Mouse (Mus musculus) left cerebral cortex, postnatal 14 days (tissue): ENCODE results near the gene Cpeb4. TPM values are rescaled to one million over a fixed set of nuclear protein-coding genes. Genes with fewer than 3 reads are reported as not detected.

Experiments used
- DNase-seq, 2 experiments: peaks; one replicate each; pipeline ENCODE4 v3.0.0; 2021 to 2022; ENCODE audit warnings: low spot score in 2 of 2, mixed read lengths in 1 of 2
- intact Hi-C: fragments of 180-260 bp; cut with DNase I; formaldehyde crosslinking; loops from one replicate; pipeline ENCODE4 v1.15.1; 2025
- long read RNA-seq, 2 experiments: library from polyadenylated mRNA; stranded (forward); transcript quantifications; one replicate each; pipeline ENCODE4 v2.0.0; 2021
- total RNA-seq, 2 experiments: library from RNA; stranded (reverse); gene quantifications; 2 replicates each; pipeline ENCODE4 v1.2.3; 2021

The Cpeb4 gene
- 100 to 1,000 TPM; 146 to 152 TPM for total RNA-seq
- long read RNA-seq, experiment 1, full-length matches to known transcripts = 7 of 18 reads
- long read RNA-seq, experiment 1, partial matches to known transcripts = 0 of 18 reads
- long read RNA-seq, experiment 1, other reads (novel, unspliced or antisense) = 11 of 18 reads
- long read RNA-seq, experiment 2, full-length matches to known transcripts = 12 of 23 reads
- long read RNA-seq, experiment 2, partial matches to known transcripts = 9 of 23 reads
- long read RNA-seq, experiment 2, other reads (novel, unspliced or antisense) = 2 of 23 reads

DNA sequence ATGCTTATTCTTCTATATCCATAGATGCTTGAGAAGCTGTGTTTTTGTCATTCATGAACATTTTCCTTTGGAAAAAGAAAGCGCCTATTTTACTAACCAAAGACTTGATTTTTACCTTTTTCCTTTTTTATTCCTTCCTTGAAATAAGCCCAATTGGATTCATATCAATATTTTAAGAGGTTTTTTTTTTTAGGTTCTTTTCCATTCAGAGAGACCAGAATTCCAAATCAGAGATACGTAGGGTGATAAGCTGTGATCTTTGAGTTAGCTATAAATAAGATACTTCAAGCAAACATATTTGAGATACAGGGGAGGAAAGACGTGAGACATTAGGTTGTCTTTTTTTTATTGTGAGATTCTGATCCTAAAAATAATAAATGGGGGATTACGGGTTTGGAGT, at the start of gene Cpeb4:
Cpeb4 (plus strand) TSS at position 301 of the 400 bp plus-strand sequence.
- DNase-seq = no peak
- intact Hi-C loops = loop anchor here (5.0 to 10.0 kb wide), 3 partner anchors 63 to 195 kb away; no protein-coding TSS in a partner anchor

DNA sequence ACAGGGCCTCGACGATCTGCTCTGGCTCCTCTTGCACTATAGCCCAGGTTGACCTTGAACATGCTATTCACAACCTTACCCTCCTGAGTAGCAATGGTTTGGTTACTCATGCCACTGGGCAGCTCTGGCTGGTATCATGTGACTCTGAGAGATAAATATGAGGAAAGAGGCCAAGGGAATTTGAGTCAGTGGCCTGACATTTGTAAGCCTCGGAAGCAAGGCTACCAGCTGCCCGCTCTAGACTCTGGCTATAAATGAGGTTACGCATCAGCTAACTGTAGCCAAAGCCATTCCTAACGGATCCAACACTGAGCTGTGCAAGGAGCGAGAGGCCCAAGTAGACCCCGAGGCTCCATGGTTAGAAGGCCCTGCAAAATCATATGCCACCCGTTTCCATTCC, 49.5 kb upstream of the Cpeb4 start:
- DNase-seq = no peak
- intact Hi-C loops = no loop called here

DNA sequence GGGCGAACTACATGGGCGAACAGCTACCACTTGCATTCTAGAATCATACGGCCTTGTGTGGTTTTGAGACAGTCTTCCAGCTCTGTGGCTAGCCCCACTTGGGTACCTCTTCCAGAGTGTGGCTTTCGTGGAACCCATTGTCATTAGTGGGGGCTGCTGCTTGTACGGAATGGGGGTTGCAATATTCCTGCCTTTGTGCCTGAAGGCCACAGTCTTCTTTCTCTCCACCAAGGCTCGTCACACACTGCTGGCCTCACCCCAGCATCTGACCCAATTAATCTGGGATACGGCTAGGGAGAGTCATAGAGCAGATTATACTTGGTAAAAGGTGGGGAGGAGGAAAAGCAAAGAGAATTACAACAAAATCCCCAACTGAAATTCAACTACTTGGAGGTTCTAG, 48.5 kb upstream of the Cpeb4 start:
- no peak for DNase-seq
- intact Hi-C loops = no loop called here

- peak in 1 of 2 experiments; percentile 43 for DNase-seq
Measured at GRCm38 (mm10) chr11:31824504-31825166, 47.4 kb upstream of the Cpeb4 start.

DNA sequence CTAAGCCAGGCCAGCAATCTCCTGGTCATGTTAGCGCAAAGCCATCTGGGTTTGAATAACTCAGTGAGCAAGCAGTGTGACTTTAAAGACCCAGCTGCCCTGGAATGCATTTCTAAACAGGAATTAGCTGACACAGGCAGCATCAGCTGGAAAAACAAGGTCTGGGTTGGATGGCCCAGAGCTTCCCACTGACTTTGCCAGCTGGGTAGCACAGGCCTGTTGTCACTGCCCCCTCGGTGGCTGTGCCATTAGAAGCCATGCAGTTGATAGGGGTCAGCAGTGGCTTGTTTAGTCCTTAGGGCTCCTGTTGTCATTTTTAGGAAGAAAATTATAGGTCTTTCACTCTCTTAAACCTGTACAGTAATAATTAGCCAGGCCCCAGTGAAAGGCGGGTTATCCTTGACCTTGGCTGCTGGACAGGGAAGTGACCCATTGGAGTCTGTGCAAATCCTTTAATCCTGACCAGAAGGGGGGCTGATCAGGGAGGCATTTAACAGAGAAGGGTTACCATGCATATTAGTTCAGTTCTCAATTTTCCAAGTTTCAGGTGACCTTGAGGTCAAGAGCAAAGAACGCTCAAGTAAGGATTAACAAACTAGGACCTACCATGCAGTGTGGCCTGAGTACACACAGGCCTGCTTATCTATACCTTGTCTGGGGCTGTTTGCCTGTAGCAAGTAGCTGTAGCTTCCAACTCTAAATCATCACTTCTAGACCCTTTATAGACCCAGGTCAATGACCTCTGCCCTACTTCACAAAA, 43.8 kb upstream of the Cpeb4 start:
- intact Hi-C loops = no loop called here

More at GRCm38 (mm10) chr11:31824504-31825166, 47.4 kb upstream of the Cpeb4 start:
- intact Hi-C loops = no loop called here

GRCm38 (mm10) chr11:31828771-31829072, 43.3 kb upstream of the Cpeb4 start:
- DNase-seq = no peak
- intact Hi-C loops = no loop called here

More for the DNA sequence above, 43.8 kb upstream of the Cpeb4 start:
- no peak for DNase-seq

DNA sequence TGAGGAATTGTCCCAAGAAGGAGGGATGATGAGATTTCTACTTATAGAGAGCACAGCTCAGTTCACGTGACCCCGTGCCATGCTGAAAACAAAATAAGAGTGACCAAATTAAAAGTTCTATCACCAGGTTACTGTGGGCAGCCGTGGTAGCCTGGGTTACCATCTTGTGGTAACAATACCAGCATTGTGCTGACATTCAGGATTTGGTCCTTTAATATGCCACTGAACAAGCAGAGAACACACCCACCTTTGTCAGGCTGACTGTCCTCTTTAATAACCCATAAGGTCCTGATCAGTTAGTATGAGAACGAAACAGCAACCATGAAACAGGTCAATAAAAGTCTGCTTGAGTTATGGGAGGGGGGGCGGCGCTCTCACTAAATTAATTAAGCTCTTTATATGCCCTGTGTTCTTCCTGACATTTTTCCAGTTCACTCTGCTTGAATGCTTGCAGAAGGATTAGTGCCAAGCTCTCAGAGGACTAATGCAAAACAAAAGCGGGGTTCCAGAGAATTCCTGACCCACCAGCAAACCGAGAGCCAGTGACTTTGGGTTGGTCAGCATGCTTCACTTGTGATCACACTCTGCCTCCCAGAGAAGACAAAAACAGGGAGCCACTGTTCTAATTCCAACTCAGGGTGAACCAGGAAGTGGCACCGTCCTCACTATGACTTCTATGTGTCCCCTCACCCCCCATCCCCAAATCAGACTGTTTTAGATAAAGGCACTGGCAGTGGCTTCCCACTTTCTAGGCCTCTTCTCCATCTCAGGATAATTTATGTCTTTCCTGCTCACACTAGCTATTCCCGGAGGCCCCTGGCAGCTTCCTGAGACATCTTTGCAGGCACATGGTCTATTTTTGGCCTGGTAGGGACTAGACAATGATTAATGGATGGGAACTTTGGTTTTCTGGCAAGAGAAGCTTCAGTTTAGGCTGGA, 41.5 kb upstream of the Cpeb4 start:
- intact Hi-C loops = no loop called here

GRCm38 (mm10) chr11:31831451-31831850, 40.6 kb upstream of the Cpeb4 start:
- intact Hi-C loops = no loop called here
- no peak for DNase-seq

More for the DNA sequence above, 41.5 kb upstream of the Cpeb4 start:
- DNase-seq = peak in 1 of 2 experiments; percentile 58

DNA sequence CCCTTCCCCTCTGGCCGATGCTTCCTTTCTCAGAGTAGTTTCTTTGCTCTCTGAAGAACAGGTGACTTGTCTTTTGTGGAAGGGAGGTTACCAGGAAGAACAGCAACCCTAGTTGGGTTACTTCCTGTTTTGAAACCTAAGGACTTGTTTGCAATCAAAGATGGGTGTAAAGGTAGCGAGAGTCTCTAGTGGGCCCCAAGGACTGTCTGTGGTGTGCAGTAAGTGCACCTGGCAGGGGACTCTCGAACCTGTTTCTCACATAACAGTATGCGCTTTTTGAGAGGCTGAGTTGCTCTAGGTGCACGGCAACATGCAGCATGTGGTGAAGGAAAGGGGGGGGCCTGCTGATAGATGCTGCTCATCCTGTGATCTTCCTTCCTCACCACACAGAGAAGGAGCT, 40.0 kb upstream of the Cpeb4 start:
- DNase-seq = no peak
- intact Hi-C loops = no loop called here

GRCm38 (mm10) chr11:31832439-31832980, 39.5 kb upstream of the Cpeb4 start:
- intact Hi-C loops = no loop called here
- DNase-seq = no peak

DNA sequence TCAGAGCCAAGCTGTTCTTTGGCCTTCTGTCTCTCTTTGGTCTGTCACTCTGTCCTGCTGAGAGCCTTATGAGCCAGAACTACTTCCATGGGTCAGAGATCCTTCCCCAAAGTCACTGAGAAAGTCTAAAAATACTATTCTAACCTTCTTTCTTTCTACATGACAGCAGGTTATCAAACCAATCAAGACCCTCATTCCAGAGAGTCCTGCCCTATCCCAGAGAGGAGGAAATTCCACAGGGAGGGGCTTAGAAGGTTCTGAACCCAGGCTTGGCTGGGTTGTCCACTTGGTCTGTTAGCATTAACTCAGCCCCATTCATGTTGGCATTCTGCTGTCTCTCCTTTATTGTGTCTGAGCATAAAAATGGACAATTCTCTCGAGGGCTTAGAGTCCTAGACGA, 38.5 kb upstream of the Cpeb4 start:
- no peak for DNase-seq
- intact Hi-C loops = no loop called here

DNA sequence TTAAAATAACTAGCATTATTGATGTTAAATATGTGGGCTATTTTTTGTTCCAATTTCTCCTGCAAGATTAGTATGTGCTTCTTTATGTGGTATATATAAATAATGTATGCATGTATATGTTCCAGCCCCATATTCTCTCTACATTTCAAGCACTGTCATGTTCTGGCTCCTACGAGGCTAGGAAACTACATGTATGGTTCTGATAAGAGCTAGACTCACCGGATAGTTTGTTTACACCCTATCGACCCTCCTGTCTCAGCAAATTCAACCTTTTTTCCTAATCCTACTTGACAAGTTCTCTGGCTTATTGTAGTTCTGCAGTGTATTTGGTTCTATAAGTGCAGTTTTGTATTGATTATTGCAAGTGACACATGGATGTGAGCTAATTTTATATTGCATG, 36.7 kb upstream of the Cpeb4 start:
- intact Hi-C loops = no loop called here
- no peak for DNase-seq

DNA sequence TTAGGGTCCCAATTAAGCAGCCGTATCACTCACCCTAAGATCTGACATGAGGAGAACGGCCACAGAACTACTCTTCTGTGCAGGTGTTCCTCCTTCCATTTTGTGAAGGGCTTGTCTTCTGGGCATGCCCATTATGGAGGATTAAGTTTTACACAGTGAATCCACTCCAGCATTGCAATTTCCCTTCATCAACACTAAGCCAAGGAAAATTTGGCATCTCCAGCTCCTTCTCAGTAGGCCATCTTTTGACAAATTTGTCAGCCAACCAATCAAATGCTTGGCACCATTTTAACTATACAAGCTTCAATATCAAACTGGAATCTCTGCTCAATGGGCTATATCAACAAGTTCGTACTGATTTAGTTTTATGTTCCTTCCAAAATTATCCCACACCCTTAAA, 34.8 kb upstream of the Cpeb4 start:
- DNase-seq = no peak
- intact Hi-C loops = no loop called here

DNA sequence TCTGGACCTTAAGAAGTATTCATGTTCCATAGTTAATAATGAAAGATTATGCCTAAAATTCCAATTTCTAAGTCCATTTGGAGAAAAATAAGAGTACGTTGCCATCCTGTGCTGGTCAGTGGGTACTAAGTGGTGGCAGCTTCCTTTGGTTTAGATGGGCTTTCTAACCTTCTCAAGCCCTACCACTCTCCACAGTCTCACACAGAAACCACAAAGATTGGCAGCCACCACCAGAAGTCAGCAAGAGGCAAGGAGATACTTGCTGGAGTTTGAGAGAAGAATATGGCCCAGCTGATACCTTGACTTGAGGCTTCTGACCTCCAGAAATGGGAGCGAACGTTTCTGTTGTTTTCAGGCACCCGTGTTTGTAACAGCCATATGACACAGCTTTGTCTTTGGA, 34.3 kb upstream of the Cpeb4 start:
- intact Hi-C loops = no loop called here
- no peak for DNase-seq

DNA sequence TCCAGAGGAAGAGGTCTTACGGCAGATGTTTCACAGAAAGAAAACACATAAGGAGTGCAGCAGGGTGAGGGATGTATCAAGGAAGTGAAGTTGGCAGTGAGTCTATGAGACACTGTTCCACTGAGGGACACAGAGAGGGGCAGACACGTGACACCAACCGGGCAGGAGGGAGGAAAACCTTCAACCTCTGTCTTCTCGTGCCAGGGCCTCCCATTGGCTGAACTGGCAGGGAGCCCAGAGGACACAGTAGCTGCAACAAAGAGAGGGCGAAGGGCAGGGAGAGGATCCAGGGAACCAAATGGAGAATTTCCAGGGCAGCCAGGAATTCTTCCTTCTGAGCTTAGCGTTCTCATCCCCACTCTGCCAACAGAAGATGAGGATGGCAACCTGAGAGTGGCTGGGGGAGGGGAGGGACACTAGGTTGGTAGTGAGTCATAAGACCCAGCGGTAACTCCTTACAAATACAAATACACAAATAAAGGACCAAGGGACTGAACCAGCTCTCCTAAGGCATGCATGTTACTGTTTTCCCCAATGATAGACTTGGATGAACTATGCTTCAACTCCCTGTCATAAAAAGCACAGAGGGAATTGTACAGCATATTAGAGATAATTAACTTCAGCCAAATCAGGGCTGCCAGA, 33.4 kb upstream of the Cpeb4 start:
- intact Hi-C loops = no loop called here
- peak; percentile 63 to 72 for DNase-seq

DNA sequence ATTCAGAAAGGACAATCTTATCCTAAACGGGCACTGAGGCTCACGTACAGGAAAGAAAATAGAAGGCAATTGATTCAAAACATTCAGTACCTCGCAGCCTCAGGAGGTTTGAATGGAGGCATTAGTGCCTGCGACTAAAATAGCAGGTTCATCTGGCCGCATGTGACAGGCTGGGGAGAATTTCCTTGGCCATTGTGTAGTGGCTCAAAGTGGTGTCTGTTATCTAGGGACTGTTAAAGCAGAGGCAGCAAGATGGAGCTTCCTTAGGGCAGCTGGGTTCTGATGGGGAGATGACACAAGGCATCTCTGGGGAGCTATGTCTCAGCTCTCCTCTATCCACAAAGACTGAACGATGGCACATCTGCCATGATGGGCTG, 32.9 kb upstream of the Cpeb4 start:
- intact Hi-C loops = no loop called here
- no peak for DNase-seq

GRCm38 (mm10) chr11:31842171-31842959, 29.6 kb upstream of the Cpeb4 start:
- intact Hi-C loops = no loop called here
- no peak for DNase-seq

DNA sequence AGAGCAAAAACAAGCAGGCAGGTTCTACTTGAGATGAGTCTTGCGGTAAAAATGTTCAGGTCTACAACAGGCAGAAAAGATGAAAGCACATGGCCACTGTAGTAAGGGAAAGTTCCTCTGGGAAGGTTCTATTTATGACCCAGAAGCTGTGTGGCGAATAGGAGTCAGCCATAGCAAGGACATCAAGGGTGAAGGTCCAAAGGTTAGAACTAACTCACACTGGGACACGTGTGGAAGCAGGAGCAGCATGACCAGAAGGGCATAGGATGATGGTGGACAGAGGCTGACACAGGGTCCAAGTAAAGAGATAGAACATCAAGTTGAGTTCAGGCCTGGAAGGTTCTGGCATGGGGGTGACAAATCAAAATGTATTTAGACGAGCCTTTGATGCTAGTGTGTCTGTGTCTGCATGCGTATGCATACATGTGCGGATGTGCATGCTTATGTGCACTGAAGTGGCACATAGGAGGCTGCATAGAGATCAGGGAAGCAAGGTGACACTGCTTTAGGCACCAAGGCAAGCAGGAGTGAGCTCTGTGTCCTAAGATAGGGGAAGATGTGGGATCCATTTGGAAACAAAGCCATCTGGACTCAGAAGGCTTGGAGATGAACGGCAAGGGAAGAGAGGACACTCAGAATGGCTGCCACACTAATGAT, 28.7 kb upstream of the Cpeb4 start:
- intact Hi-C loops = no loop called here
- DNase-seq = no peak
